Mouse (Mus musculus): ENCODE results near the gene Ccr10. TPM values are rescaled to one million over a fixed set of nuclear protein-coding genes. Genes with fewer than 3 reads are reported as not detected.
A peak's percentile ranks its signal among the peaks of the same experiment; 100 is the strongest.

The Ccr10 gene
- total RNA-seq (2015) (not detected in 2 replicates), total RNA-seq (2017) (0.41 TPM in 1 of 2 replicates, not detected in the other)

DNA sequence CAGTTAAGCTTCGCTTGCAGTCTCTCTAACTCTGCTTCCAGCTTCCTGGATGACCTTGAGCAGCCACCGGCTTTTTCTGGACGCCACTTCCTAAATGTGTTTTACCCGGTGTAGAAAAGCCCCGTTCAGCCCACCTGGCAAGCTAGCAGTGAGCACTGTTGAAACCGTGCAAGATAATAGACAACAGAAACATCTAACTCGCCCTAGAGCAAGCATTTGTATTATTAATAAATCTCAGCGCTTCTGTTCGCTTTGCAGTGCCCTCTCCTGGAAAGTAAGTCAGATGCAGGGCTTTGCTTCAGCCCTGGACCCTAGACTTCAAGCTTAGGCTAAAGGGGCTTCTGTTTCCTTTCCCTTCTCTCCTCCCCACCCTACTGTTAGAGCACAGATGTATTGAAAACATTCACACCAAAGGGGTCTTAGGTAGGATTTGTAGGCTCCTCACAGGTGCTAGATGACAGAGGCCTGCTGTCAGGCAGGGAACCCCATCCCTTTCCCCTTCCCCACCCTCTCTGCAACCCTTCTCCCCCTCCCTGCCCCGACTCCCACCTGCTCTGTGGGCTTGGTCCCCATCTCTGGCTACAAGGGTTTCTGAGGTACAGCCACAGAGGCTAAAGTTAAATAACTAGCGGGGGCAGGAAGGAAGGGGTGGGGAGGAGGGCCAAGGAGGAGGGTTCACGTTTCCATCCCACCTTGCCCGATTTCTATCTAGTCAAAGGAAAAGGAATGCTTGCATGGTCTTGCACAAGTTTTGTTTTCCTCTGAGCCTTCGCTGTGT lies at the start of gene Ccr10:
TSS of gene Ccr10 (minus strand) at position 593 of the 778 bp plus-strand sequence.
- ATAC-seq (replicated peaks; ENCODE audit: poor library complexity) = no peak

DNA sequence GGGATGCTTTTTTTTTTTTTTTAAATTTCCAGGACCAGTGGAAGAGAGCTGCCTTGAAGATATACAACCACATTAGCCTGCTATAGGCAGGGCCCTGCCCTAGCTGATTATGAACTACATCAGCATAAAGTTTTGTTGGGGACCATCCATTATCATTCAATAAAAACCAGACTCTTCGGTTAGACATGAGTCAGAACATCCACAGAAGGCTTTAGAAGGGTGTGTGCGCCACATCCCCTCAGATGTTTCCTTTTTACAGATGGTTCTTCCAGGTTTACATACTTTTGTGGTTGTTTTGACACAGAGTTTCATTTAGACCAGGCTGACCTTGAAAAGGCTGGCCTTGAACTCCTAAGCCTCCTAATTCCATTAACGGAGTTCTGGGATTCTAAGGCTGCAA lies 49.1 kb upstream of the Ccr10 start:
- no peak for ATAC-seq (replicated peaks; ENCODE audit: poor library complexity)

DNA sequence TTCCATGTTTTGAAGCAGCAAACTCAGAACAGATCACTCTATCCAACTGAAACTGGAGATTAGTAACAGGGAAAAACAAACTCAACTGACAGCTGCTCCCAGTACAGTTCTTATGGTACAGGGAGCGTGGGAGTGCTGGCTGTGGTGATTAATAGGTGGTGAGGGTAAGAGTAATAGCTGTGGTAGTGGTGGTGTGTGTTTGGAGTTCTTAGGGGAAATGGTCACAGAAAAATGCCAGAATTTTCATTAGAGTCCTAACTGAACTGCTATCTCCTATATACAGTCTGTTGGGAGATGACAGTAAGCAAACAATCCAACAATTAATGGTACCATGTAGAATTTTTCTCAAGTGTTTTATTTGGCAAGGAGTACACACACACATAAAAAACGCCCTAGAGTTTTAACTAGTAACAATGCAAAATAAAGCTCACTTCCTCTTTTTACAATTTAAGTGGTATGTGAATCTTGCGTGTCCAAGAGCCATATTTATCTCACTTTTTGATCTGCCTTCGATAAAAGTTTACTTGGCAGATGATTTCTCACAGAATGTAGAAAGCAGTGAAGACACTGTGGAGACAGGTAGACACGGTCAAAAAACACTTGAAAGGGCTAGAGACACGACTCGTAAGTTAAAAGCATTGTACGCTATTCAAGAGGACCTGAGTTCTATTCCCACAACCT lies 46.2 kb upstream of the Ccr10 start:
- ATAC-seq (replicated peaks; ENCODE audit: poor library complexity) = no peak

DNA sequence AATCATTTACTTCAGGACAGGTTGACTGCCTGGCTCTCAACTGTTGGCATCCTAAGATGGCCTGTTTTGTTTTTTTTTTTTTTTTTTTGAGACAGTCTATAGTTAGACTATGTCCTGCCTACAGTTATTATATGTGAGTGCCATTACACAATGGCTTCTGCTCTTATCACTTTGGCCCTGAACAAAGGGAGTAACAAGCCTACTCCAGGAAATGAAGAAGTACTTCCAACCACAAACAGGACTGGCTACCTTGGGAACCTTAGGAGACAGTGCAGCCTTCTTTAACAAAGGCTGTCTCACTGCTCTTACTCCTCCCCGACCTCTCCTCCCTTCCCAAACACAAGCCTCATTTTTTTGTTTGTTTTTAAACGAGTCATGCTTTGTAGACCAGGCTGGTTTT lies 45.6 kb upstream of the Ccr10 start:
- ATAC-seq (replicated peaks; ENCODE audit: poor library complexity) = no peak

DNA sequence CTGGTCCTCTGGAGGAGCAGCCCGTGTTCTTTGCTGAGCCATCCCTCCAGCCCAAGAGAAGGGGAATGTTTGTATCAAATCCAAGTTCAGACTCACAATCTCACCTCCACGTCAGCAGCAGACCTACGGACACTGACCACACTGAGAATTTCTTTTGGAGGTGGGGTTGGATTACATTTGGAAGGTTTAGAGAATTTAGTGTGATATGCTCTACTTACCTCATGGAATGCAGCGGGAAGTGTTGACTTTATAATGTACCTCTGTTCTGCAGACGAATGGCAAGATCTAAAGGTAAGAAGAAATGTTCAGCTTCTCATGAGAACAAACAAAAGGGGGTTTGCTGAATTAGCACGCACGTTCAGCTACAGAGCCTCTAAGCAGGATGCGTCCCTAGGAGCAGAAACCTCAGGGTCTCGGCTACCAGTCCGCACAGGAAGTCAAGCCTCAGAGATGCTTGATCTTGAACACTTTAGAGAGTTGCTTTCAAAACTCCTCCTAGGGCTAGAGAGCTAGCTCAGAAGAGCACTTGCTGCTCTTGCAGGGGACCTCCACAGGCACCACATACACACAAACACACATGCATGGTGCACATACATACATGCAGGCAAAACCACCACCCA lies 43.3 kb upstream of the Ccr10 start:
- no peak for ATAC-seq (replicated peaks; ENCODE audit: poor library complexity)

DNA sequence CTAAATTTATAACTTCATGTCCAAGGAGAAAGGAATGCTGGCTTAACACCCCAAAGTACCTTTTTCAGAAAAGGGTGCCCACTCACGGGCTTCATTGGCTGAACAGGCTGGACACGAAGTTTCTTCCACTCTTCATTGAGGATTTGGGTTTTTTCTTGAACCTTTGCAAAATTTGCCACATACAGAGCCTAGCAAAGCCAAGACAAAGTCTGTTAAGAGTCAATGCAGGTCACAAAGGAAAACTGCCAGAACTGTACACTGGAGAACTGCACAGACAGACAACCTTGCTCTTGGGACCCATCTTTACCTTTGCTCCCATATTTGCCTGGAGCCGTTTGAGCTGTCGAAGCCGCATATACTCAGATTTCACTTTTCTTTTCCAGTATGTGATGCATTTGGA lies 41.7 kb upstream of the Ccr10 start:
- no peak for ATAC-seq (replicated peaks; ENCODE audit: poor library complexity)

DNA sequence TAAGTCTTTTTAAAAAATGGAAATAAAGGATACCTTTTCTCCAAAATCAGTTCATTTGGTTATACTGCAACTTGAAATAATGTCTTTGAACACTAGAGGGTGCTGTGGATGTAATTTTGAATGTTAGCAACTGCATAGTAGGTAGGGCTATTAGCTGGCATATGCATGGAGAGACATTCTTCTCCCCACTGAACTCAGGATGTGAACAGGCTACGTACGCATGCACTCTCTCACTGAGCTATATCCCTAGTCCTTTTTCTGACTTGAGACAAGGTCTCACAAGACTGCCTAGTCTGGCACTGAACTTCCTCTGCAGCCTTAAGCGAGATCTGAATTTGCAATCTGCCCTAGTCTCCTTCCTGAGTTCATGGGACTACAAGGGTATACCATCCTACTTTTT lies 36.7 kb upstream of the Ccr10 start:
- ATAC-seq (replicated peaks; ENCODE audit: poor library complexity) = peak; percentile 93

DNA sequence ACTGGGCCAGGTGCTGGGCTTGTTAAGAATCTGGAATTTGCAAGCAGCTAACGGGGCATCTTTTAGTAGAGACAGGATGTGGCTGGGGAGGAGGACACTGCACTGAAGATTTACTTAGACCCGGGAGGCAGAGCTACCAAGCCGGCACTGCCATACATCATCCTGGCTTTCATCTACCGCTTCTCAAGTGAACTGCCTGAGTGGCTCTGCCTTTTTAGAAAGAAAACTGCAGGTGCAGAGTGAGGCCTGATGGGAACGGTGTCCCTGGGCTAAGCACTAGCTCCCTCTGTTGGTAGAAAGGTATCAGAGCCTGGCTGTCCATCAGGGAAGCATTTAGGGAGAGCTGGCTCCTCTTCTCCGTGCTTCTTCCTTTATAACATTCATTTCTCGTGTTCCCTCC lies 25.7 kb upstream of the Ccr10 start:
- ATAC-seq (replicated peaks; ENCODE audit: poor library complexity) = peak; percentile 93

DNA sequence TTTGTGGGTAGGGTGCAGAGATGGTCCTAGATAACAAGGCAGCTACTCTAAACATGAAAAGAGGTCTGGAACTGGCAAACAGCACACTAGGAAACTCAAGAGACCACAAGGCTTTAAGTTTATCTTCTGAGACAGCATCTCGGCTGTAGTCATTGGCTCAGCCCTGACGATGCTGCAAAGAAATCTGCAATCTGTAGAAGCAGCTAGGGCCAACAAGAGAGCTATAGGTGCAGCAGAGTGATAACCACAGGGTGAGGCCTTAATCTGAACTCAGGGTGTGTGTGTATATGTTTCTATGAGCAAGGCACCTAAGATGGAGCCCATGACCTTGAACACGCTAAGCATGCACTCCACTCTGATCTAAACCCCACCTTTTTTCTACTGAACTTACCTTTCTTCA lies 24.3 kb upstream of the Ccr10 start:
- peak; percentile 66 for ATAC-seq (replicated peaks; ENCODE audit: poor library complexity)

DNA sequence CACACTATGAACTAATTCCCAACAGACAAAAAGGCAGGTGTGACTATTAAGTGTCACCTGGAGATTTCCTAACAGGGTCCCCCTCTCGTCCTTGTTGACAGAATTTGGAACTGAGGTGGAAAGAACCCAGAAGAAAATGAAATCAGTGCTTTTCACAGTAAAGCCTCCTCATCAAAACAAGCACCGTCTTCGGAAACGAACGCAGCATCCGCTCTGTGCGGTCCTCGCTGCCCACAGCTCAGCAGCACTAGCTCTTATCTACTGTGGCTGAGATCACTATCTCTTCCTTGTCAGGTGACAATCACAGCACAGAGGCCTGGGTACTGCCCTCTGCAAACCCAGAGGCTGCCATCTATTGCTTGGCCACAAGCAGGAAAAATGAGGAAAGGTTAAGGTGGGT lies 20.9 kb upstream of the Ccr10 start:
- ATAC-seq (replicated peaks; ENCODE audit: poor library complexity) = no peak

DNA sequence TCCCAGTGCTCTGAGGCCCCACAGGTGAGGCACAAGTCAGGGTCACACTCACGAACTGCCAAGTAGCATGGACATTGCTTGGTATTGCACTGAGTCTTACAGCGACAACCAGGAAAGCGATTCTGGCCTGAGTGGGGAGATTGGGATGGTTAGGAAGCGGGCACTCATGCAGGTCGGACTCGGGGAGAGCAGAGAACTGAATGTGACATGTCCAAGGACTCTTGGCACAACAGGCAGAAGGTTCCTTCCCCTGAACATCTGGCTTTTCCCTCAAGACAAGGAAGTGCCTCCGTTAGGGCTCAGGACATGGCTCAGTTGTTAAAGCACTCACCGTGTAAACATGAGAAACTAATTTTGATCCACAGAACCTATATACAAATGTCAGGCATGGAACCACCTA lies 20.3 kb upstream of the Ccr10 start:
- no peak for ATAC-seq (replicated peaks; ENCODE audit: poor library complexity)

DNA sequence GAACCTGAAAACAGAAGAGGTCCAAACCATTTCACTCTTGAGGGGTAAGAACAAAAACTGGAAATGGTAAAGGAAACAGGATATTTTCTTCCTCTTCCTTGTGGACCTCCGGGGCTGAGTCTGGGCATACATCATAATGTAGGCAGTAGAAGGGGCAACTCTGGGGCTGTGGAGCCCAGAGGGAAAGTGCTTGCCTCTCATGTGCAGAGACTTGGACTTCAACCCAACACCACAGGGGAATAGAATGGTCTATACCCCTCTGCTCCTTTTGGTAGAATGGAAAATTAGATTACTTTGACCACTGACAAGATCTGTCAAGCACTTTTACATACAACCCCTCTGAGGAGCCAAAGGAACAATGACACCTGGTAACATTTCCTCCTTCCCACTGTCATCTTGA lies 19.9 kb upstream of the Ccr10 start:
- no peak for ATAC-seq (replicated peaks; ENCODE audit: poor library complexity)

DNA sequence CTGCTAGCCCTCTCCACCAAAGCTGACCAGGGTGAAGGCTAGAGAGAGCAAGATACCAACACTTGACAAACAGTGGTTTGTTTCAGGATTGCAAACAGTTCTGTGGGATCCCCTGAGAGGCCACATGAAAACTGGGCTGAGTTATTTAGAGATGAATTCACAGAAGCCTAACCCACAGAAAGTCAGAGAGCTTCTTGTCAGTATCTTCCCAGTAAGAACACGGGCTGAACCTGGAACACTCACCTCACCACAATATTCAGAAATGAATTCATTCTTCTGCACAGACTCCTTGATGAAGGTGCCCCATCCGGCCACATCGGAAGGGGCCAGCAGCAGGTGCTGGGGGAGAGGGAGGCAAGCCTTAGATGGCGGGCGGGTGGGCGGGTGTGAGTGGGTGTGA lies 19.4 kb upstream of the Ccr10 start:
- no peak for ATAC-seq (replicated peaks; ENCODE audit: poor library complexity)

DNA sequence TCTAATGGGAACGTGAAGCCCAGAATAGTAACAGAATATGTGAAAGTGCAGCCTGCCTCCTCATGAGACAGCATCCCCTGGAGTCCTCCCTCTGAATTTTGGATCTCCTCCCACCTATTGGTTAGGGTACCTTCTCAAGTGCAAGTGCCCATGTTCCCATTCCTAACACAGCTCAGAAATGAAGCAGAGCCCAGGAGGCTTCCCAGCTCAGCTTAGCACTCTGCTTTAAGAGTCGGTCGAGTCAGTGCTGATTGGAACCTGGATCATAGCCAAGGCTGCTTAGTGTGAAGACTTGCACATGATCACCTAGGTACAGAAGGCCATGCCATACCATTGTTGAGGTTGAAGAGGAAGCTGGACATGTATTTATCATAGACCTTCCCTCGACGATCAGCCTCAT lies 18.9 kb upstream of the Ccr10 start:
- no peak for ATAC-seq (replicated peaks; ENCODE audit: poor library complexity)

DNA sequence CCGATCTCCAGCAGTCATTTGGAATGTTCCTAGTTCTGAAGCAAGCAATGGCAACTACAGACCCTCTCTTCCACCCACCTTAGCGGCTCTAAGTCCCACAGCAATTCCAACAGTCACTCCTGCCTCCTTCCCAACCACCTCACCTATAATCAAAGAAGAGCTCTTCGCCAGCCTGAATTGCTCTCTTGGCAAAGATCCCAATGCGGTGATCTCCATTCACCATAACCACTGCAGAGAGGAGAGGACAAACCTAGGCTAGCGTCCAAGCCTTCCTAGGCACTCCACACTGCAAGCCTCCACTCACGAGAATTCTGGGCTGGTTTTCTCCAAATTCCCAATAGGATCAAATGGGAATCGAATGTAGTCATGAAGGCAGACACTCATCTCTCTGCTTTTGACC lies 17.8 kb upstream of the Ccr10 start:
- ATAC-seq (replicated peaks; ENCODE audit: poor library complexity) = no peak

DNA sequence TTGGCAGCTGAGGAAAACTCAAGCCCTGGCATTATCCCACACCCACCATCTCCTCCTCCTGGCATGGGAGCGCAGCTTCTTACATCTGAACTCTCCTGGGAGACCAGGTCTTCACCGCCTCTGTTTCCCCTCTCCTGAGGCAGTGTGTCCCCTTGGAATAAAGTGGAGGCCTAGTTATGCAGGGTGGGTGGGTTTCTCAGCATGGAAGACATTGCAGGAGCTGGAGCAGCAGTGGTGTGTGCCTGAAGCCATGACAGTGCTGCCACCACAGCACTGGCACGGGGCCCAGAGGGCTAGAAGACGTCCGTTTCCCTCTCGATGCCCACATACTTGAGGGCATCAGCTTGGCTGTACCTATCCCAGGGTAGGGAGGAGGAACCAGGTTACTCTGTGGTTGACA lies 17.4 kb upstream of the Ccr10 start:
- no peak for ATAC-seq (replicated peaks; ENCODE audit: poor library complexity)

DNA sequence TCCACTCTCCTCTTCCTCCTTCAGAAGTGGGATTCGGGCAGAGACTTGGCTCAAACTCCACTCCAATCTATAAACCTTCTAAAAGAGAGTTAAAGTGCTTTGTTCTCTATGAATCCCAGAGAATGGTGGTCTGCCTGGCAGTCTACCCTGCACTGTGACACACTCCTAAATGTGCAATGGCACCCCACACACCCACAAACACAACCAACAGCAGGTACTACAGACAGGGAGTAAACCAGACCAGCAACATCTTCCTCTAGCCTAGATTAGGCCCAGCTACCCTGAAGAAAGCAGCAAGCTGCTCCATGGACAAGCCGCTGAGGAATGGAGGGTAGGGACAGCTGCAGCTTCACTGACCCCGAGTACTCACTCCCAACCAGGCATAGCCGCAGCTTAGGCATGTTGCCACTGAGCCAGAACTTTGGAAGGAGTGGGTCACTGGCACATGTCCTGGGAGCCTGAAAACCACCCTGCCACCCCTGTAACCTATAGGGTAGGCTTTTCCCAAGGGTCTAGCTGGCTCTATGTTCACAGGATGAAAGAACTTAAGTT lies 16.8 kb upstream of the Ccr10 start:
- no peak for ATAC-seq (replicated peaks; ENCODE audit: poor library complexity)

DNA sequence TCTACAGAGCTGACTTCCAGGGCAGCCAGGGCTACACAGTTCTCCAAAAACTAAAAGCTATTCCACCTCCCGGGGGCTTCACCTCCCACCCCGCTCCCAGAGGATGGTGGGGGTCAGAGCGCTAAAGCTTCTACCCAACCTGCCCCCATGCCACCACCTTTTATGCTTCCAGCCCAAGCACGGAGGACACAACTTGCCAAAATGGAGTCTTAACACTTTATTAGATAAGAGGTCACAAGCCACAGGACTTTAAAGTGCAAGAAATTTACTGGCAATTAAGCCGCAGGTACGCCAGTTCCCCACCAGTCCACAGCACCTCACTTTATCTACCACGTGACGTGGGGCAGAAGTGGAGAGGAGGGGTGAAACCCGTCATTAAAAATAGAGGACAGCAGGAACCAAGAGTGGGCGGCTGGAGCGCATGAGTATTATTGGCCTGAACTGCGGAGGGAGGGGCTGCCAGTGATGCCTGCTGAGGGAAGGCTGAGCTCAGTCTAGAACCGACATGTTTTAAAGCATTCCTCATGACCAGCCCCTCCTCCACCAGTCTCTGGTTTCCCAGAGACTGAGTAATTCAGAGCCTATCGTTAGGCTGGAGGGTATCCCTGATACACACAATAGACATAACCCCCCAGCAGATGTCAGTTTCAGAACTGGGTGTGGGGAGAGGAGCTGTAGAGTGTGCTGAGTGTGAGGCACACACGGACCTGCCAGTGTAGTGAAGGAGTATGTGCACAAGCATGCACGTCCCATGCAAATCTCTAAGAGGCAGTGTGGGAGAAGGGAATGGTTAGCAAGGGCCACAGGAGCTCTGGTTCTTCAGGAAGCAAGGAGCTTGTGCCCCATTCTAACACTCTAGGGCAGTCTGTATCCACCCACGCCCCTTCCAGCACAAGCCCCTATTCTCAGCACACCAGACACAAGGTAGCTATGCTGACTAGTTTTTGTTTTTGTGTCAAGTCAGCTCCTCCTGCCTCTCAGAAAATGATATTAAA lies 16.0 kb upstream of the Ccr10 start:
- no peak for ATAC-seq (replicated peaks; ENCODE audit: poor library complexity)

DNA sequence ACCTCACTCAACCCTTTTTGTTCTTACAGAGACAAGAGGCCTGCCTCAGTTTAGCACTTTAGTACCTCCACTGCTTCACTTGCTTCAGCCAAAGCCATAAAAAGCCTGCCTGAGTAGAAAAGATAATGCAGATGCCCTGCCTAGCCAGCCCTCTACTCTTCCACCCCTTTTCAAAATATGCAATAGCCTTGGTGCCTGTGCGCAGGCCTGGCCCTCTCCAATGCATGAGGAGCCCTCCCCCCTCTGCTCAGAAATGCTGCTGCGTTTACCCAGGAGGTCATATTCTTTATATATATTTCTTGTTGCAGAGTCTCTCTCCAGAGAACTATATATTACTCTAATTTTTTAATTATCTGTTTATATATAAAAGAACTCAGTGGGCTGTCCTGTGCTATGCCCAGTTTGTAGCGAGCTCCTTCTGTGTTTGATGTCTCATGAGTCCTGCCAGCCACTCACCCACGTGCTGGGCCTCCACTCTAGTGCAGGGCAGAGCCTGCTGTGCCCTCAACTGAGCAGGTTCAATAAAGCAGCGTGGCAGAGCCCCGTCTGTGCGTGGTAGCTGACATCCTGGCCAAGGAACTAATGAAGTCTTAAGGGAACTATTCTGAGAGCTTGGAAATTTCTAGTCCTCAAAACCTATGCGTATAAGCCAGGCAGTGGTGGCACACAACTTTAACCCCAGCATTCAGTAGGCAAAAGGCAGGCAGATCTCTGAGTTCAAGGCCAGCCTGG lies 15.1 kb upstream of the Ccr10 start:
- peak; percentile 73 for ATAC-seq (replicated peaks; ENCODE audit: poor library complexity)

All from megakaryocyte progenitor cell, adult 5-6 weeks (primary cell).